Mouse (Mus musculus): ENCODE results near the gene Gpr89. TPM values are rescaled to one million over a fixed set of nuclear protein-coding genes. Genes with fewer than 3 reads are reported as not detected.

The Gpr89 gene
- polyA plus RNA-seq, 1 experiment, result 20.0 TPM

DNA sequence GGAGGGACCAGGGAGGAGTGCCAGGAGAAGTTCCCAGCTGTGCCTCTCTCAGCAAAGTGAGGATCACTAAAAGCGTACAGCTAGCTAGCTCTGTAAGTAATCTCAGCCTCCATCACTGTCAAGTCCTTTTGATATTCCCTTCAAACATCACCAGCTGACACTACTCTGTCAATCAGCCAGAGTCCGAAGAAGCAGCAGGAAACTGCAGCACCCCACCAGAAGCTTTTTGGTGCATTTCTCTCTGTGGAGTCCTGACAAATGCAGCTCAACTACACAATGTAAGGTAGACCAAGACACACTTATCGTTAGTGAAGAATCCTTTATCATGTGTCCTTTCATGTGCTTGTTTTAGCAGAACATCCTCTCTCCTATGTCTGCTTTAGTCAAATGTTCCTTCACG, 83.6 kb downstream of the Gpr89 start:
- Histone ChIP-seq H3K27ac (replicated peaks; ENCODE audit: low read depth, low read length) (no peak overlapping the region), H3K4me1 (ENCODE audit: control insufficient read depth, insufficient read depth, insufficient read length, low read length) (no peaks in the 10 kb centered on the region), H3K4me3 (ENCODE audit: insufficient read depth, low read depth, low read length) (no peak overlapping the region)

DNA sequence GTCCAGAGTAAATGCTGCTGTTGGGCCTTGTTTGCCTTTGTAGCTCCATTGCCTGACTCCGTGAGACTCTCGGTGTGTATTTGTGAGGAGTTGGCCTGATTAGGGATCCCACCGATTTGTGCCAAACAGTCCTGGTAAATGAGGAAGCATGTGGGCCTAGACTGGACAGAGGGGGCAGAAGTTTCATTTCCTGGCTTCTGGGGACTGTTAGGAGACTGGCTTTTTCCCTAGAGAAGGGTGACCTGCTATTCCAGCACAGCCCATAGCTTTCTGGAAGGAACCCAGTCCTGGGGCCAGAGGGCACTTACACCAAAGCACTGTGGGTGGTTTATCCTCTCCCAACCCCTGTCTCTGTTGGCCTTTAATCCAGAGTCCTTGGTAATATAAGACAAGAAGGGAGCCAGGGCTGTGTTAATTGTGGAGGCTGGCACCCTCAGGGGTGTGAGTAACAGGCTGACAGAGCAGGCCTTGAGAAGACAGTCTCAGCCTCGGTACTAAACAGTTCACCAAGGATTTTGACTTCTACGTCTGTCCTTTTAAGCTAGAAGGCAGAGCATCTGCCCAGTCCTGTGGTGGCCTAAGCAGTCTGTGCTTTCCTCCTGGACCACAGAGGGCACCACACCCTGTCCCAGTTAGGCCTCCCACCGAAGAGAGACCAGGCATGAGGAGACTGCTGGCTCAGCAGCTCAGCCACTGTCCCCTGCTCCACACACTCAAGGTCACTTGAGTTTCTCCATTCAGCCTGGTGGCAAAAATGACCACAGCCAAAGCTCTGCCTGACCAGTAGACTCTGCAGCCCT, 84.8 kb downstream of the Gpr89 start:
- Histone ChIP-seq H3K4me3 (ENCODE audit: insufficient read depth, low read depth, low read length) (no peak overlapping the region), H3K4me1 (ENCODE audit: control insufficient read depth, insufficient read depth, insufficient read length, low read length) (no peaks in the 10 kb centered on the region), H3K27ac (replicated peaks; ENCODE audit: low read depth, low read length) (no peak overlapping the region)

Other genes with a start within 250 kb of the Gpr89 start
- gene Ankrd35, start 235.2 kb downstream of the Gpr89 start, polyA plus RNA-seq (2012; ENCODE audit: insufficient read depth, insufficient read length, missing spikeins), result 0.29 TPM in 1 of 2 replicates, not detected in the other
- gene Pias3, start 209.0 kb downstream of the Gpr89 start, polyA plus RNA-seq (2012; ENCODE audit: insufficient read depth, insufficient read length, missing spikeins), result 8.2 and 9.0 TPM in 2 replicates
- 4.4 and 5.3 TPM in 2 replicates for gene Nudt17, start 196.8 kb downstream of the Gpr89 start, polyA plus RNA-seq (2012; ENCODE audit: insufficient read depth, insufficient read length, missing spikeins)
- gene Polr3c, start 177.7 kb downstream of the Gpr89 start, polyA plus RNA-seq (2012; ENCODE audit: insufficient read depth, insufficient read length, missing spikeins), result 23.7 and 25.5 TPM in 2 replicates
- 23.6 and 25.6 TPM in 2 replicates for gene Rnf115, start 177.7 kb downstream of the Gpr89 start, polyA plus RNA-seq (2012; ENCODE audit: insufficient read depth, insufficient read length, missing spikeins)
- gene Pdzk1, start 76.1 kb downstream of the Gpr89 start, polyA plus RNA-seq (2012; ENCODE audit: insufficient read depth, insufficient read length, missing spikeins), result not detected in 2 replicates
- gene Cd160, start 76.0 kb downstream of the Gpr89 start, polyA plus RNA-seq (2012; ENCODE audit: insufficient read depth, insufficient read length, missing spikeins), result not detected in 2 replicates
- 2.0 and 2.6 TPM in 2 replicates for gene Gja5, start 653 bp downstream of the Gpr89 start, polyA plus RNA-seq (2012; ENCODE audit: insufficient read depth, insufficient read length, missing spikeins)
- gene Gja8, start 20.7 kb upstream of the Gpr89 start, polyA plus RNA-seq (2012; ENCODE audit: insufficient read depth, insufficient read length, missing spikeins), result not detected in 2 replicates

Data from brown adipose tissue, adult 24 weeks (tissue).